Mouse (Mus musculus) lung, adult 2 months (tissue): ENCODE data around the gene Ttc5. TPM values are rescaled to one million over a fixed set of nuclear protein-coding genes. Genes with fewer than 3 reads are reported as not detected.
"Not testable (repeated sequence)": the region's sequence is repeated elsewhere in the genome, so short reads cannot be mapped to it uniquely, and the experiment has no call there.

Experiments
- DNase-seq: peaks from one replicate; pipeline ENCODE4 v3.0.0; 2022
- H3K4me1 ChIP-seq: fragments of 200-500 bp; 2 replicates; pipeline ENCODE4 v1.6.1; 2011; ENCODE audit warnings: low read length; ENCODE audit not compliant: control insufficient read depth, insufficient read depth
- H3K4me3 ChIP-seq: fragments of 200-500 bp; replicated peaks from 2 replicates; pipeline ENCODE3; 2011; ENCODE audit warnings: low read depth, mild to moderate bottlenecking, control low read depth, low read length; ENCODE audit errors: extremely low read depth
- CTCF ChIP-seq: fragments of 200-500 bp; IDR thresholded peaks from 2 replicates; pipeline ENCODE4 v1.5.1; 2011; ENCODE audit warnings: mild to moderate bottlenecking, low read length, control low read depth; ENCODE audit not compliant: insufficient read depth
- POLR2A ChIP-seq: fragments of 200-500 bp; IDR thresholded peaks from 2 replicates; pipeline ENCODE4 v1.6.1; 2011; ENCODE audit warnings: low read depth, mild to moderate bottlenecking, control low read depth, low read length, borderline replicate concordance; ENCODE audit errors: extremely low read depth
- WGBS: fragments of 180-500 bp; shearing (Covaris S2); methylation state at CpG from one replicate; pipeline ENCODE4 v1.1.7; 2018; 5-methylcytosine and 5-hydroxymethylcytosine counted together
- polyA plus RNA-seq: library from polyadenylated mRNA; depleted of rRNA; stranded (reverse); fragments of >200 nt; gene quantifications from 2 replicates; pipeline ENCODE4 v1.2.3, GENCODE M21; 2012; rRNA removed

The Ttc5 gene
- 22.4 and 32.2 TPM in 2 replicates for polyA plus RNA-seq

DNA sequence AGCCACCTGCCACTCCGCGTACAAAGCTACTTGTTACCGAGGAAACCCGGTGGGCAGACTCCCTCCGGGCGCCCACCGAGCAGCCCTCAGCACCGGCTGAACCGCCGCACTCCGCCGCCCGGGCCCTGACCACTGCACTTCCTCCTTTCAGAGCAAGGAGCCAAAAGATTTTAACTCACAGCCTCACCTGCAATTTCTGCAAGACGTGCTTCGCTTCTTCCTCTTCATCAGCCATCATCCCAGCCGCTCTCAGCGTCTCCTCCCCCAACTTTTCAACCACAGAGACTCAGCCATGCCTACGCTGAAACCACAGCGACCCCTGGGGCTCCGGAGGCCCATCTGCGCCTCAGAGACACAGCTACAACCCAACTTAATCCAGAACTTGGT, at the start of gene Ttc5:
Gene Ttc5 (minus strand): TSS at position 269 of the 387 bp plus-strand sequence.
- peak; percentile 88 for DNase-seq

DNA sequence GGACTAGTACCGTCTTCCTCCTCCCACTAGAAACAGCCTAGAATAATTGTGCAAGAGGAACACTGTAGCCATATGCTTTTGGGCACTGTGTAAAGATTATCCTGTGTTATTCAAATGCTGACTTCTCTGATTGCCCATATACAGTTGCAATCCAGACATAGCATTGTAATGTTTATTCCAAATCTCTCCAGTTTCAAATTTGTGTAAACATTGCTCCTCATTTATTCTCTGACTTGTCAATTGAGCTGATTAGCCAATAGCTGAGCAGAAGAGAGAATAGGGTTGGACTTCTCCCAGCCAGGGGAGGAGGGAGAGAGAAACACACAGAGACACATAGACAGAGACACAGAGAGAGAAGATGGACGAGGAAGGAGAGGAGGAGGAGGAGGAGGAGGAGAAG, 49.1 kb upstream of the Ttc5 start:
- DNase-seq, result no peak

More for the DNA sequence above, at the start of gene Ttc5:
- Histone ChIP-seq H3K4me3 (peak within 1 kb of the TSS; percentile 85), H3K4me1 (no peaks in the 10 kb centered on the region)
- under 1% methylated on average over 21 of the region's 21 CpGs for WGBS
- TF ChIP-seq POLR2A (peak; percentile 77; the same call in 1 of the 2 replicates), CTCF (peak; percentile 88)

DNA sequence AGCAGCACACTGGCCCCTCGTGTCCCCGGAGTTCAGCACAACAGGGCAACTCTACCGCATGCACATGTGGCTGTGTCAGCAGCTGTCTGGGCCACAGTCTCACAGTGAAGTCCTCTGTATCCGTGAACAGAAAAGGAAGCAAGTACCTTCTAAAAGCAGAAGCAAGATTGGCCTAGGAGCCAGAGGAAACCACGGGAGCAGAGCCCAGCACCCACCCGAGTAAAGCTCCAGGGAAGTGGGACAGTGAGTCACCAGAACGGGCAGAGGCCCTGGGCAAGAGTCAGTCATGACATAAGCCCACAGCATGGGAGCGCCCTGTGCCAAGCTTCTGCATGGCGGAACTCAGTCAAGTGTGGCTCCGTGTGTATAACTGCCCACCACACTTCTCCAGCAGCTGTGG, 48.6 kb upstream of the Ttc5 start:
- WGBS, result 64% methylated on average over 10 of the region's 10 CpGs
- Histone ChIP-seq H3K4me3 (no peak overlapping the region), H3K4me1 (no peaks in the 10 kb centered on the region)
- no peak for TF ChIP-seq CTCF
- TF ChIP-seq POLR2A, result no peak
- DNase-seq, result no peak

More for the DNA sequence above, 49.1 kb upstream of the Ttc5 start:
- 35% methylated on average over 2 of the region's 2 CpGs for WGBS
- TF ChIP-seq CTCF (no peak), POLR2A (no peak)
- Histone ChIP-seq H3K4me3 (no peak overlapping the region), H3K4me1 (no peaks in the 10 kb centered on the region)

DNA sequence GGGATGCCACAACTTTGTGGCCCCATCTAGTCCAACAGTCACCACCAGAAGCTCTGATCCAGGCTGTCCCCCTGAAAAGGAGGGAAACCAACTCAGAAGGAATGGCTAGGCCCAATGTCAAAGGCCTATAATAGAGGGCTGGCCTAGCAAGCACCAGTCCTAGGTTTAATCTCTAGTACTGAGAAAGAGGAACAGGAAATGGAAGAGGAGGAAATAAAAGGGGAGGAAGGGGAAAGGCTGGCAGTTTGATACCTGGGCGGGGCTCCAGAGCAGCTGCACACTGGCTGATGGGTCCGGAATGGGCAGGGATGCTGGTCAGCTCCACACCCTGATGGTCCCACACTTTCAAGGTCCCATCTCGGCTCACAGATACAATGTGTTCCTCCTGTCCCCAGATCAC, 44.6 kb upstream of the Ttc5 start:
- Histone ChIP-seq H3K4me3 (no peak overlapping the region), H3K4me1 (no peaks in the 10 kb centered on the region)
- TF ChIP-seq CTCF (no peak), POLR2A (no peak)
- DNase-seq, result no peak
- 60% methylated on average over 3 of the region's 3 CpGs for WGBS

DNA sequence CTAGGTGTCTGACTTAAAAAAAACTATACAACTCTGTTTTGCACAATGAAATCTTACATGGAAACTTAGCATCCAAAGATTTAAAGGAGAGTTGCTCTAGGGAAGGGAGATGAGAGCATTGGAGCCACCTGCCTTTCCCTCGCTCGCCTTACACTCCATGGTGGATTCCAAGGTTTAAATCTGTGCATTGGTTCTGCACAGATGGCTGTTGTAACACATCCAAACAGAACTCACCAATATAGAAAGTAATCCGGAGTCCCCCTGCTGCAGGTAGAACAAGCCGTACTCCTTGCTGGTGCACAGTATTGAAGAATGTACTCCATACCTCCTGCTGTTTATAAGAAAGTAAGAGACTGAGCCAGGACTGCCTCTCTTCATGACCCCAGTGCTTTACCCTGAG, 41.3 kb upstream of the Ttc5 start:
- no peak for TF ChIP-seq POLR2A
- no peak for TF ChIP-seq CTCF
- no peak overlapping the region for H3K4me3 ChIP-seq
- no peak for DNase-seq
- 92% methylated on average over 4 of the region's 4 CpGs for WGBS
- H3K4me1 ChIP-seq, result no peaks in the 10 kb centered on the region

DNA sequence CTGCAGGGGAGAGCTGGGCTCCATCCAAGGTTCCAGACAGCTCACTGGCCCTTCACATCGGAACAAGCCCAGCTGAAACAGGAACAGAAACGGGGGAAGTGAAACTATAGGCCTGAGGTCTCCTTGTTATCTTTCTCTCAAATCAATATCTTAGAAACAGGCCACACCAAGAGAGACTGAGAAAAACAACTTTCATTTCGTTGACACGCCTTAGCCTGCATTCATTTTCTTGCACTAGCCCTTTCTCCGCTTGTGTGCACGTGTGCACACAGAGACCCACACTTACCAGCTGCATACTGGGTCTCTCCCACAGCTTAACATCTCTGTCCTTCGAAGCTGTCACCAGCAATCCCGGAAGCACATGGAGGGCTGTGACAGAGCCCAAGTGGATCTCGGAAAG, 38.9 kb upstream of the Ttc5 start:
- no peak for DNase-seq
- Histone ChIP-seq H3K4me3 (no peak overlapping the region), H3K4me1 (no peaks in the 10 kb centered on the region)
- TF ChIP-seq CTCF (no peak), POLR2A (no peak)
- WGBS, result 67% methylated on average over 9 of the region's 9 CpGs

DNA sequence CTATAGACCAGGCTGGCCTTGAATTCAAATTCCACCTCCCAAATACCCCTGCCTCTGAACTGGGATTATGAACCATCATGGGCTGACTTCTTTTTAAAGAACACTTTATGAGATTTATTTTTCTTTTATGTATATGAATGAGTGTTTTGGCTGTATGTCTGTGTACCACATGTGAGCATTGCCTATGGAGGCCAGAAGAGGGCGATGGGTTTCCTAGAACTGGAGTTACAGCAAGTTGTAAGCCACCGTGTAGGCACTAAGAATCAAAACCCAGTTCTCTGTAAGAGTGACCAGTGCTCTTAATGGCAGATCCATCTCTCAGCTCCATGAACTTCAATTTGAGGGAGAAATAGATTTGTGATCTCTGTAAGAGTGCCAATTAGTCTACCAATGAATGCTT, 37.9 kb upstream of the Ttc5 start:
- no peak for TF ChIP-seq CTCF
- TF ChIP-seq POLR2A, result no peak
- no peak for DNase-seq
- Histone ChIP-seq H3K4me1 (no peaks in the 10 kb centered on the region), H3K4me3 (no peak overlapping the region)
- 81% methylated on average over 2 of the region's 2 CpGs for WGBS

DNA sequence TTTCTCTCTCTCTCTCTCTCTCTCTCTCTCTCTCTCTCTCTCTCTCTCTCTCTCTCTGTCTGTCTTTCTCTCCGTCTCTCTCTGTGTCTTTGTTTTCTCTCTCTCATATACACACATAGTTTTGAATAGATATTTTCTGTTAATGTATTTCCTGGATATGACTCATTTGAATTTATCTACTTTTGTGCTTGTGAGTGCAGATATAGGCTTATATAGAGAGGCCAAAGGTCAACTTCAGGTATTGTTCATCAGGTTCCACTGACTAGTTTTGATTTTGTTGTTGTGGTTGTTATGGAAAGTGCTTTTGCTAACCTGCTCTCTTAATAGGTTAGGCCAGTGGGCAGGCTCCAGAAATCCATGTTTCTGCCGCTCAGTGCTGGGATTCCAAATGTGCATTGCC, 27.7 kb upstream of the Ttc5 start:
- no peak overlapping the region for H3K4me3 ChIP-seq
- H3K4me1 ChIP-seq, result no peaks in the 10 kb centered on the region
- TF ChIP-seq CTCF (no peak), POLR2A (no peak)
- 82% methylated on average over 2 of the region's 2 CpGs for WGBS
- DNase-seq, result no peak

DNA sequence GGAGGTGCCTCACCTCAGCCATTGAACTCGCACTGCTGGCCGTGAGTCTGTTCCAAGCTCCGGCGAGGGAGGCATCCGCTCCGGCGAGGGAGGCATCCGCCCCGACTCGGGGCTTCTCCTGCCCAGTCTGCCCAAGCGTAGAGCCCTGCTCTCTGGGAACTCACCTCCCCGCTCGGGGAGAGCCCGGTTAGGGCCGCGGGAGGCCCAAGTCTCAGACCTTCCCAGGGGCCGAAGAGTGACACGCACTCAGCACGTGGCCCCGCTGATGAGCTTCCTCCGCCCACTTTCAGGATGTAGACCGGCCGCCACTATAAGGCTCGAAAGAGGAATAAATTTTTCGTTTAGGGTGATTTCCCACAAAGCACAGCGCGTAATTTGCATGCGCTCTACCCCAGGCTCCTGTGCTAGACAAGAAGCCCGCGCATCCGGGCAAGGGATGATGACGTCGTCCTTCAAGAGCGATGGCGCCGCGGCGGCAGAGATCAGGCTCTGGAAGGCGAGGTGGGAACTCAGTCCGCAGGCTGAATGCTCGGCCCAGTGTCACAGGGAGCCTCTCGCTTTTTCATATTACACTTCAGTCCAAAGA, 22.3 kb upstream of the Ttc5 start, which contains the start of the genes Ccnb1ip1 and Parp2:
Gene Ccnb1ip1 (minus strand): TSS at position 246 of the 586 bp plus-strand sequence.
Gene Parp2 (plus strand): TSS at position 355 of the 586 bp plus-strand sequence.
- under 1% methylated on average over 42 of the region's 42 CpGs for WGBS
- peak within 1 kb of the TSS; percentile 66 for H3K4me3 ChIP-seq
- H3K4me1 ChIP-seq, result no peaks in the 10 kb centered on the region; the same call in none of the 2 replicates

DNA sequence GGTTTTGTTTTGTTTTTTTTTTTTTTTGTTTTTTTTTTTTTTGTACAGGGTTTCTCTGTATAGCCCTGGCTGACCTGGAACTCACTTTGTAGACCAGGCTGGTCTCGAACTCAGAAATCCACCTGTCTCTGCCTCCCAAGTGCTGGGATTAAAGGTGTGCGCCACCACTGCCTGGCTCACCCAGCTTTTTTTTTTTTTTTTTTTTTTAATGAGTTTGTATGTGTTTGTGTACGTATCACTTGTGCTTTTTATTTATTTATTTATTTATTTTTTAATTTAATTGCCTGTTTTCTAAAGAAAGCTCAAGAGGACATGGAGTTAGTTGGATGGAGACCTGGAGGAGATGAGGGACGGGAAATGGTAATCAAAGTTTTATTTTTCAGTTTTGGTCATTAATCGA, 21.1 kb upstream of the Ttc5 start:
- DNase-seq, H3K4me3 ChIP-seq, H3K4me1 ChIP-seq: not testable (repeated sequence)
- 88% methylated on average over 5 of the region's 5 CpGs for WGBS

More for the DNA sequence above, 22.3 kb upstream of the Ttc5 start, which contains the start of the genes Ccnb1ip1 and Parp2:
- peak; percentile 98 for DNase-seq
- TF ChIP-seq CTCF (no peak), POLR2A (peak; percentile 86)

DNA sequence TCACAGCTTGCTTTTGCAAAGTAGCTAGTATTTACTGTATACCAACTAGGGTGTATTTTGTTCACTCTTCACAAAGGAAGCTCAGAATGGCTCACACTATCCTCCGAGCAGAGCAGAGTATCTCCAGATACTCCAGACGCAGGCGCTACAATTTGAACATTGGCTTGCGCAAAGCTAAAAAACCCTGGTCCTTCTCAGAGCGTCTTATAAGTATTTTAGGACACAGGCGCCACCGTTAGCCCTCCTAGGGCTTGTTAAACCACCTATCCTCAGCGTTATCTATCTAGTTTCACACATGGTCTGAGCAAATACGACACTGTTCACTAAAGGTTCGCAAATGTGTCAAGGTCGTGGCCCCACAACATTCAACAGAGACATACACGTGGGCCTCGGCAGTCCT, 19.4 kb upstream of the Ttc5 start:
- TF ChIP-seq POLR2A (no peak), CTCF (no peak)
- 61% methylated on average over 13 of the region's 13 CpGs for WGBS
- no peak for DNase-seq
- no peak overlapping the region for H3K4me3 ChIP-seq
- H3K4me1 ChIP-seq, result no peaks in the 10 kb centered on the region; the same call in none of the 2 replicates
